Mouse (Mus musculus) limb, embryonic 12.5 days (tissue): ENCODE results near the gene Prr15. TPM values are rescaled to one million over a fixed set of nuclear protein-coding genes. Genes with fewer than 3 reads are reported as not detected.
A peak's percentile ranks its signal among the peaks of the same experiment; 100 is the strongest.

Experiments
- ATAC-seq: fragments of 200-750 bp; cut with Nextera tagmentation; 2 replicates; pipeline ENCODE4 v1.8.0; 2017; ENCODE audit warnings: low read depth, moderate TSS enrichment; ENCODE audit not compliant: insufficient number of reproducible peaks, insufficient read depth, low FRiP score, low TSS enrichment
- H3K27ac ChIP-seq: fragments of 300-500 bp; sonication (generic); 2 replicates; pipeline ENCODE4 v1.5.1; 2016; ENCODE audit warnings: mild to moderate bottlenecking, moderate library complexity
- H3K27me3 ChIP-seq: fragments of 300-500 bp; sonication (generic); 2 replicates; pipeline ENCODE4 v1.6.1; 2016; ENCODE audit warnings: mild to moderate bottlenecking, moderate library complexity
- H3K36me3 ChIP-seq: fragments of 300-500 bp; sonication (generic); 2 replicates; pipeline ENCODE4 v1.6.1; 2016; ENCODE audit warnings: mild to moderate bottlenecking, moderate library complexity
- H3K4me1 ChIP-seq: fragments of 300-500 bp; sonication (generic); replicated peaks from 2 replicates; pipeline ENCODE4 v1.6.1; 2016
- H3K4me2 ChIP-seq: fragments of 300-500 bp; sonication (generic); 2 replicates; pipeline ENCODE4 v1.6.1; 2016; ENCODE audit warnings: mild to moderate bottlenecking, moderate library complexity
- H3K4me3 ChIP-seq: fragments of 300-500 bp; sonication (generic); replicated peaks from 2 replicates; pipeline ENCODE4 v1.5.1; 2016; ENCODE audit warnings: mild to moderate bottlenecking
- H3K9ac ChIP-seq: fragments of 300-500 bp; sonication (generic); replicated peaks from 2 replicates; pipeline ENCODE4 v1.6.1; 2016; ENCODE audit warnings: mild to moderate bottlenecking, moderate library complexity
- H3K9me3 ChIP-seq: fragments of 300-500 bp; sonication (generic); 2 replicates; pipeline ENCODE4 v1.6.1; 2016; ENCODE audit warnings: mild to moderate bottlenecking, moderate library complexity
- WGBS: fragments of 180-500 bp; shearing (Covaris S2); methylation state at CpG from one replicate; pipeline ENCODE4 v1.1.7; 2016; 5-methylcytosine and 5-hydroxymethylcytosine counted together
- polyA plus RNA-seq: library from polyadenylated mRNA; unstranded; fragments of >200 nt; fragmentation: Nextera tagmentation; extraction: Ambion mirVana; gene quantifications from 2 replicates; pipeline ENCODE4 v1.2.1, GENCODE M21; 2016

Gene Prr15
- polyA plus RNA-seq, 1 experiment from 2014 or later: 0.40 TPM

- H3K9ac ChIP-seq: no peak overlapping the region
- no peak overlapping the region for H3K4me2 ChIP-seq
- no peaks in the 10 kb centered on the region for H3K36me3 ChIP-seq
- H3K4me3 ChIP-seq: no peak overlapping the region
- 64% methylated on average over 12 of the region's 12 CpGs for WGBS
- peaks cover 17% of the 10 kb centered on the region for H3K4me1 ChIP-seq
- no peaks in the 10 kb centered on the region for H3K27me3 ChIP-seq
- H3K9me3 ChIP-seq: no peaks in the 10 kb centered on the region
- 0 out of 2 replicates have a peak overlapping the region, but pooled peaks have one; percentile 41 for H3K27ac ChIP-seq
- ATAC-seq: no peak
Measured at GRCm38 (mm10) chr6:54362526-54363324, 37.1 kb downstream of the Prr15 start.

GRCm38 (mm10) chr6:54364406-54365136 is 38.9 kb downstream of the Prr15 start:
- H3K36me3 ChIP-seq: no peaks in the 10 kb centered on the region
- no peaks in the 10 kb centered on the region for H3K27me3 ChIP-seq
- no peak overlapping the region for H3K4me2 ChIP-seq
- no peak overlapping the region for H3K4me3 ChIP-seq
- no peak overlapping the region for H3K27ac ChIP-seq
- no peak for ATAC-seq
- 91% methylated on average over 12 of the region's 12 CpGs for WGBS
- H3K4me1 ChIP-seq: peaks cover 21% of the 10 kb centered on the region
- no peak overlapping the region for H3K9ac ChIP-seq
- no peaks in the 10 kb centered on the region for H3K9me3 ChIP-seq

- Histone ChIP-seq H3K9me3 (no peaks in the 10 kb centered on the region), H3K4me3 (no peak overlapping the region), H3K9ac (no peak overlapping the region), H3K4me2 (no peak overlapping the region), H3K36me3 (no peaks in the 10 kb centered on the region), H3K4me1 (peaks cover 29% of the 10 kb centered on the region), H3K27ac (no peak overlapping the region), H3K27me3 (no peaks in the 10 kb centered on the region)
- 82% methylated on average over 5 of the region's 5 CpGs for WGBS
- ATAC-seq: no peak
Measured at GRCm38 (mm10) chr6:54366607-54367006, 41.0 kb downstream of the Prr15 start.

- ATAC-seq: no peak
- H3K36me3 ChIP-seq: no peaks in the 10 kb centered on the region
- H3K4me1 ChIP-seq: peaks cover 24% of the 10 kb centered on the region
- no peak overlapping the region for H3K27ac ChIP-seq
- no peaks in the 10 kb centered on the region for H3K27me3 ChIP-seq
- no peak overlapping the region for H3K4me3 ChIP-seq
- no peak overlapping the region for H3K9ac ChIP-seq
- H3K9me3 ChIP-seq: no peaks in the 10 kb centered on the region
- WGBS: 10% methylated on average over 6 of the region's 6 CpGs
- no peak overlapping the region for H3K4me2 ChIP-seq
Measured at GRCm38 (mm10) chr6:54368071-54368470, 42.4 kb downstream of the Prr15 start.

- Histone ChIP-seq H3K9ac (no peak overlapping the region), H3K27me3 (no peaks in the 10 kb centered on the region), H3K36me3 (no peaks in the 10 kb centered on the region), H3K4me1 (peaks cover 12% of the 10 kb centered on the region), H3K4me2 (no peak overlapping the region), H3K27ac (0 out of 2 replicates have a peak overlapping the region, but pooled peaks have one; percentile 17), H3K4me3 (no peak overlapping the region), H3K9me3 (no peaks in the 10 kb centered on the region)
- peak; percentile 79 for ATAC-seq
- WGBS: 58% methylated on average over 6 of the region's 6 CpGs
Measured at GRCm38 (mm10) chr6:54369913-54370542, 44.4 kb downstream of the Prr15 start.

GRCm38 (mm10) chr6:54371874-54372273 is 46.2 kb downstream of the Prr15 start:
- WGBS: 81% methylated on average over 3 of the region's 3 CpGs
- H3K9ac ChIP-seq: no peak overlapping the region
- H3K27me3 ChIP-seq: no peaks in the 10 kb centered on the region
- H3K27ac ChIP-seq: no peak overlapping the region
- no peaks in the 10 kb centered on the region for H3K9me3 ChIP-seq
- H3K36me3 ChIP-seq: no peaks in the 10 kb centered on the region
- no peak overlapping the region for H3K4me3 ChIP-seq
- H3K4me1 ChIP-seq: peaks cover 12% of the 10 kb centered on the region
- no peak overlapping the region for H3K4me2 ChIP-seq
- ATAC-seq: no peak

- H3K27me3 ChIP-seq: no peaks in the 10 kb centered on the region
- no peaks in the 10 kb centered on the region for H3K9me3 ChIP-seq
- no peak overlapping the region for H3K4me3 ChIP-seq
- H3K36me3 ChIP-seq: no peaks in the 10 kb centered on the region
- ATAC-seq: no peak
- H3K9ac ChIP-seq: no peak overlapping the region
- peaks cover 14% of the 10 kb centered on the region for H3K4me1 ChIP-seq
- 65% methylated on average over 2 of the region's 2 CpGs for WGBS
- H3K27ac ChIP-seq: no peak overlapping the region
- no peak overlapping the region for H3K4me2 ChIP-seq
Measured at GRCm38 (mm10) chr6:54379356-54379755, 53.7 kb downstream of the Prr15 start.

Other genes starting within 250 kb of the Prr15 start
- gene Wipf3, start 103.8 kb downstream of the Prr15 start, polyA plus RNA-seq: 1.0 and 1.1 TPM in 2 replicates
- gene Scrn1, start 240.7 kb downstream of the Prr15 start, polyA plus RNA-seq: 13.9 and 15.0 TPM in 2 replicates